Mouse (Mus musculus) megakaryocyte-erythroid progenitor cell, adult 5 weeks (primary cell): ENCODE data around the gene Arid1b. TPM values are rescaled to one million over a fixed set of nuclear protein-coding genes. Genes with fewer than 3 reads are reported as not detected.

Experiments used
- polyA plus RNA-seq: library from polyadenylated mRNA; stranded (reverse); fragments of >175 nt; gene quantifications from 2 replicates; pipeline ENCODE4 v1.2.3, GENCODE M21; 2012

The Arid1b gene
- polyA plus RNA-seq: 88.9 and 127 TPM in 2 replicates

DNA sequence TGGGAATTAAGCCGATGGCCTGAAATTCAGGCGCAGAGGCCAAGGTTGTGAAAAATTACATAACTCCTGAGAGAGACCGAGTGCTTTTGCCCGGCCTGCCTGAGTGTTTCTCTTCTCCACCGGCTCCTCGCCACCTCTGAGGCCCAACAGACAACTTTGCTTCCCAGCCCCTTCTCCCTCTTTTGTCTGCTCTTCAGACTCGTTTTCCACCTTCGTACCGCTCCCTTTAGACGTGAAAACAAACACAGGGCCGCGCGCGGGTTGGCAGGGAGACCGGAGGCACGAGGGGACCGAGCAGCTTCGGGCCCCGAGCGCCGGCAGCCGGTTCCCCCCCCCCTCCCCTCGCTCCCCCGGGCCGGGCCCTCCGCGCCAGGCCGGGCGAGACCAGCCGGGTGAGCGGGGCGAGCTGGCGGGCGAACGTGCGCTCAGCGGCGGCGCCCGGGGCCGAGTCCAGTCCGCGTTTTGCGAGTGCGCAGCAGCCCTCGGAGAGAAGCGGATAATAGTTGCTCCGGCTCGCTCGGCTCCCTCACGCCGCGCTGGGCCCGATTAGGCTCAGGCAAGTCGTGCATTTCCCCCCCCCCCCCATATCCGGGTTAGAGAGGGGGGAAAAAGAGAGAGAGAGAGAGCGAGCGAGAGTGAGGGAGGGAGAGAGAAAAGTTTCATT is at the start of gene Arid1b:
Gene Arid1b (plus strand): TSS at position 493 of the 664 bp plus-strand sequence.

